Mouse (Mus musculus) heart, embryonic 11.5 days (tissue): ENCODE results near the gene Il10rb. TPM values are rescaled to one million over a fixed set of nuclear protein-coding genes. Genes with fewer than 3 reads are reported as not detected.
A peak's percentile ranks its signal among the peaks of the same experiment; 100 is the strongest.
"Not testable (repeated sequence)": the region's sequence is repeated elsewhere in the genome, so short reads cannot be mapped to it uniquely, and the experiment has no call there.

Experiments used
- ATAC-seq: fragments of 200-750 bp; cut with Nextera tagmentation; replicated peaks from 2 replicates; pipeline ENCODE4 v1.8.0; 2017; ENCODE audit warnings: moderate library complexity; ENCODE audit not compliant: insufficient number of reproducible peaks, low FRiP score, low TSS enrichment
- H3K27ac ChIP-seq: fragments of 300-500 bp; sonication (generic); 2 replicates; pipeline ENCODE4 v1.5.1; 2014; ENCODE audit warnings: mild to moderate bottlenecking, low read depth, low read length
- H3K27me3 ChIP-seq: fragments of 300-500 bp; sonication (generic); 2 replicates; pipeline ENCODE4 v1.6.1; 2014; ENCODE audit warnings: mild to moderate bottlenecking, low read length, mixed read lengths; ENCODE audit not compliant: control insufficient read depth, insufficient read depth
- H3K36me3 ChIP-seq: fragments of 300-500 bp; sonication (generic); 2 replicates; pipeline ENCODE4 v1.6.1; 2014; ENCODE audit warnings: mild to moderate bottlenecking, low read length, moderate library complexity, mixed read lengths; ENCODE audit not compliant: control insufficient read depth, insufficient read depth
- H3K4me1 ChIP-seq: fragments of 300-500 bp; sonication (generic); 2 replicates; pipeline ENCODE4 v1.6.1; 2014; ENCODE audit warnings: low read length; ENCODE audit not compliant: control insufficient read depth, insufficient read depth
- H3K4me2 ChIP-seq: fragments of 300-500 bp; sonication (generic); 2 replicates; pipeline ENCODE4 v1.6.1; 2014; ENCODE audit warnings: mild to moderate bottlenecking, moderate library complexity
- H3K4me3 ChIP-seq: fragments of 300-500 bp; sonication (generic); 2 replicates; pipeline ENCODE4 v1.5.1; 2014; ENCODE audit warnings: low read depth, low read length
- H3K9ac ChIP-seq: fragments of 300-500 bp; sonication (generic); 2 replicates; pipeline ENCODE4 v1.6.1; 2014; ENCODE audit warnings: mild to moderate bottlenecking, low read depth, low read length, moderate library complexity
- H3K9me3 ChIP-seq: fragments of 300-500 bp; sonication (generic); replicated peaks from 2 replicates; pipeline ENCODE4 v1.6.1; 2016; ENCODE audit warnings: low read length; ENCODE audit not compliant: control insufficient read depth
- WGBS: fragments of 180-500 bp; shearing (Covaris S2); extraction: QIAGEN DNeasy Blood & Tissue Kit; methylation state at CpG from one replicate; pipeline ENCODE4 v1.1.7; 2014; ENCODE audit not compliant: insufficient replicate concordance; 5-methylcytosine and 5-hydroxymethylcytosine counted together
- polyA plus RNA-seq: library from polyadenylated mRNA; unstranded; fragments of >200 nt; fragmentation: Nextera tagmentation; extraction: Ambion mirVana; gene quantifications from 2 replicates; pipeline ENCODE4 v1.2.1, GENCODE M21; 2014

The Il10rb gene
- polyA plus RNA-seq, 1 experiment from 2014 or later, result 38.6 TPM

GRCm38 (mm10) chr16:91438081-91438480 lies 32.1 kb downstream of the Il10rb start:
- no peaks in the 10 kb centered on the region for H3K36me3 ChIP-seq
- H3K4me2 ChIP-seq, result no peak overlapping the region
- no peaks in the 10 kb centered on the region for H3K9me3 ChIP-seq
- 70% methylated on average over 3 of the region's 3 CpGs for WGBS
- no peak overlapping the region for H3K9ac ChIP-seq
- ATAC-seq, result no peak
- 0 out of 2 replicates have a peak, but pooled peaks cover 2% of the 10 kb centered on the region for H3K4me1 ChIP-seq
- H3K4me3 ChIP-seq, result no peak overlapping the region
- no peaks in the 10 kb centered on the region for H3K27me3 ChIP-seq
- H3K27ac ChIP-seq, result no peak overlapping the region

- not testable (repeated sequence) for H3K36me3 ChIP-seq, H3K4me2 ChIP-seq, H3K4me3 ChIP-seq, H3K27me3 ChIP-seq, ATAC-seq, H3K9ac ChIP-seq, H3K9me3 ChIP-seq, H3K4me1 ChIP-seq
- 75% methylated on average over 1 of the region's 1 CpGs for WGBS
- H3K27ac ChIP-seq, result peak overlapping the region; percentile 41; the same call in 1 of the 2 replicates
Observed at GRCm38 (mm10) chr16:91438599-91438998, 32.6 kb downstream of the Il10rb start.

GRCm38 (mm10) chr16:91441366-91441765 lies 35.4 kb downstream of the Il10rb start:
- WGBS, result 34% methylated on average over 7 of the region's 7 CpGs
- Histone ChIP-seq H3K4me2 (no peak overlapping the region), H3K9ac (no peak overlapping the region), H3K4me3 (no peak overlapping the region), H3K9me3 (no peaks in the 10 kb centered on the region), H3K36me3 (no peaks in the 10 kb centered on the region), H3K4me1 (no peaks in the 10 kb centered on the region), H3K27ac (peak overlapping the region; percentile 81), H3K27me3 (no peaks in the 10 kb centered on the region)
- ATAC-seq, result peak; percentile 90

GRCm38 (mm10) chr16:91441811-91442240 lies 35.9 kb downstream of the Il10rb start:
- no peak overlapping the region for H3K4me2 ChIP-seq
- no peaks in the 10 kb centered on the region for H3K4me1 ChIP-seq
- ATAC-seq, result peak; percentile 97
- no peaks in the 10 kb centered on the region for H3K36me3 ChIP-seq
- no peaks in the 10 kb centered on the region for H3K9me3 ChIP-seq
- peak overlapping the region; percentile 89 for H3K27ac ChIP-seq
- H3K9ac ChIP-seq, result no peak overlapping the region
- H3K4me3 ChIP-seq, result no peak overlapping the region
- 55% methylated on average over 7 of the region's 7 CpGs for WGBS
- no peaks in the 10 kb centered on the region for H3K27me3 ChIP-seq

- no peak overlapping the region for H3K4me2 ChIP-seq
- H3K4me1 ChIP-seq, result no peaks in the 10 kb centered on the region
- H3K27me3 ChIP-seq, result no peaks in the 10 kb centered on the region
- 47% methylated on average over 4 of the region's 4 CpGs for WGBS
- ATAC-seq, result no peak; the same call in 1 of the 2 replicates
- no peaks in the 10 kb centered on the region for H3K36me3 ChIP-seq
- H3K27ac ChIP-seq, result peak overlapping the region; percentile 89
- H3K4me3 ChIP-seq, result no peak overlapping the region
- no peaks in the 10 kb centered on the region for H3K9me3 ChIP-seq
- H3K9ac ChIP-seq, result peak overlapping the region; percentile 31; the same call in 1 of the 2 replicates
Observed at GRCm38 (mm10) chr16:91442446-91442845, 36.5 kb downstream of the Il10rb start.

- no peaks in the 10 kb centered on the region for H3K36me3 ChIP-seq
- H3K4me3 ChIP-seq, result no peak overlapping the region
- H3K4me1 ChIP-seq, result no peaks in the 10 kb centered on the region
- ATAC-seq, result no peak
- H3K27ac ChIP-seq, result peak overlapping the region; percentile 89; the same call in 1 of the 2 replicates
- no peak overlapping the region for H3K9ac ChIP-seq
- no peaks in the 10 kb centered on the region for H3K9me3 ChIP-seq
- no peaks in the 10 kb centered on the region for H3K27me3 ChIP-seq
- no peak overlapping the region for H3K4me2 ChIP-seq
- WGBS, result 75% methylated on average over 8 of the region's 8 CpGs
Observed at GRCm38 (mm10) chr16:91443211-91443611, 37.2 kb downstream of the Il10rb start.

- no peak overlapping the region for H3K4me2 ChIP-seq
- no peak overlapping the region for H3K4me3 ChIP-seq
- no peak for ATAC-seq
- no peaks in the 10 kb centered on the region for H3K36me3 ChIP-seq
- WGBS, result 85% methylated on average over 4 of the region's 4 CpGs
- H3K9me3 ChIP-seq, result no peaks in the 10 kb centered on the region
- no peaks in the 10 kb centered on the region for H3K27me3 ChIP-seq
- no peak overlapping the region for H3K9ac ChIP-seq
- H3K4me1 ChIP-seq, result no peaks in the 10 kb centered on the region
- H3K27ac ChIP-seq, result no peak overlapping the region
Observed at GRCm38 (mm10) chr16:91444847-91445246, 38.9 kb downstream of the Il10rb start.

- H3K4me2 ChIP-seq, result no peak overlapping the region
- H3K9ac ChIP-seq, result no peak overlapping the region
- H3K27ac ChIP-seq, result no peak overlapping the region
- H3K4me1 ChIP-seq, result no peaks in the 10 kb centered on the region
- H3K27me3 ChIP-seq, result no peaks in the 10 kb centered on the region
- H3K9me3 ChIP-seq, result no peaks in the 10 kb centered on the region
- H3K36me3 ChIP-seq, result no peaks in the 10 kb centered on the region
- no peak for ATAC-seq
- no peak overlapping the region for H3K4me3 ChIP-seq
- 75% methylated on average over 5 of the region's 5 CpGs for WGBS
Observed at GRCm38 (mm10) chr16:91445566-91445965, 39.6 kb downstream of the Il10rb start.

GRCm38 (mm10) chr16:91446778-91447511 lies 41.0 kb downstream of the Il10rb start:
- Histone ChIP-seq H3K9me3 (no peaks in the 10 kb centered on the region), H3K9ac (no peak overlapping the region), H3K27ac (no peak overlapping the region), H3K27me3 (no peaks in the 10 kb centered on the region), H3K36me3 (no peaks in the 10 kb centered on the region), H3K4me1 (no peaks in the 10 kb centered on the region), H3K4me2 (no peak overlapping the region), H3K4me3 (no peak overlapping the region)
- 70% methylated on average over 8 of the region's 8 CpGs for WGBS
- no peak for ATAC-seq
